Mouse (Mus musculus) embryonic facial prominence, embryonic 13.5 days (tissue): Measurements from ENCODE around the gene Tut4. TPM values are rescaled to one million over a fixed set of nuclear protein-coding genes. Genes with fewer than 3 reads are reported as not detected.
A peak's percentile ranks its signal among the peaks of the same experiment; 100 is the strongest.

Source experiments
- ATAC-seq: fragments of 200-750 bp; cut with Nextera tagmentation; 2 replicates; pipeline ENCODE4 v1.8.0; 2017; ENCODE audit warnings: low read depth; ENCODE audit not compliant: insufficient number of reproducible peaks, insufficient read depth, low FRiP score, low TSS enrichment
- H3K27ac ChIP-seq: fragments of 300-500 bp; sonication (generic); 2 replicates; pipeline ENCODE4 v1.5.1; 2015; ENCODE audit warnings: moderate library complexity, mild to moderate bottlenecking, inconsistent platforms
- H3K27me3 ChIP-seq: fragments of 300-500 bp; sonication (generic); 2 replicates; pipeline ENCODE4 v1.6.1; 2015; ENCODE audit warnings: mild to moderate bottlenecking, inconsistent platforms
- H3K36me3 ChIP-seq: fragments of 300-500 bp; sonication (generic); 2 replicates; pipeline ENCODE4 v1.6.1; 2015; ENCODE audit warnings: mild to moderate bottlenecking, inconsistent platforms
- H3K4me1 ChIP-seq: fragments of 300-500 bp; sonication (generic); 2 replicates; pipeline ENCODE4 v1.6.1; 2015; ENCODE audit warnings: inconsistent platforms
- H3K4me2 ChIP-seq: fragments of 300-500 bp; sonication (generic); 2 replicates; pipeline ENCODE4 v1.6.1; 2015; ENCODE audit warnings: moderate library complexity, mild to moderate bottlenecking, inconsistent platforms
- H3K4me3 ChIP-seq: fragments of 300-500 bp; sonication (generic); 2 replicates; pipeline ENCODE4 v1.5.1; 2015; ENCODE audit warnings: mild to moderate bottlenecking, inconsistent platforms
- H3K9ac ChIP-seq: fragments of 300-500 bp; sonication (generic); 2 replicates; pipeline ENCODE4 v1.6.1; 2015; ENCODE audit warnings: mild to moderate bottlenecking, inconsistent platforms
- H3K9me3 ChIP-seq: fragments of 300-500 bp; sonication (generic); 2 replicates; pipeline ENCODE4 v1.6.1; 2016; ENCODE audit warnings: inconsistent platforms
- WGBS: fragments of 180-500 bp; shearing (Covaris S2); methylation state at CpG from one replicate; pipeline ENCODE4 v1.1.7; 2015; ENCODE audit warnings: mixed read lengths; 5-methylcytosine and 5-hydroxymethylcytosine counted together
- polyA plus RNA-seq: library from polyadenylated mRNA; unstranded; fragments of >200 nt; fragmentation: Nextera tagmentation; extraction: Ambion mirVana; gene quantifications from 2 replicates; pipeline ENCODE4 v1.2.1, GENCODE M21; 2015

Tut4 gene
- polyA plus RNA-seq, 1 experiment from 2014 or later = 103 TPM

- peaks cover 80% of the 10 kb centered on the region for H3K36me3 ChIP-seq
- no peak for ATAC-seq
- no peak overlapping the region for H3K9ac ChIP-seq
- H3K4me3 ChIP-seq = no peak overlapping the region
- no peaks in the 10 kb centered on the region for H3K4me1 ChIP-seq
- H3K9me3 ChIP-seq = no peaks in the 10 kb centered on the region
- no peaks in the 10 kb centered on the region for H3K27me3 ChIP-seq
- WGBS = 83% methylated on average over 1 of the region's 1 CpGs
- H3K4me2 ChIP-seq = no peak overlapping the region
- H3K27ac ChIP-seq = no peak overlapping the region
Measured at GRCm38 (mm10) chr4:108565026-108565425, 105.8 kb downstream of the Tut4 start.

GRCm38 (mm10) chr4:108572644-108573043 lies 113.4 kb downstream of the Tut4 start:
- Histone ChIP-seq H3K27me3 (no peaks in the 10 kb centered on the region), H3K4me1 (peaks cover 6% of the 10 kb centered on the region), H3K36me3 (peaks cover 57% of the 10 kb centered on the region), H3K27ac (no peak overlapping the region), H3K4me2 (no peak overlapping the region), H3K9ac (no peak overlapping the region), H3K4me3 (no peak overlapping the region), H3K9me3 (no peaks in the 10 kb centered on the region)
- 98% methylated on average over 3 of the region's 3 CpGs for WGBS
- ATAC-seq = no peak

- H3K27ac ChIP-seq = peak within 1 kb of the TSS; percentile 81
- peak within 1 kb of the TSS; percentile 83 for H3K4me3 ChIP-seq
- H3K9ac ChIP-seq = peak within 1 kb of the TSS; percentile 82
- ATAC-seq = peak; percentile 98
- H3K4me1 ChIP-seq = peaks cover 22% of the 10 kb centered on the region
- under 1% methylated on average over 64 of the region's 64 CpGs for WGBS
- H3K9me3 ChIP-seq = no peaks in the 10 kb centered on the region
- H3K27me3 ChIP-seq = no peaks in the 10 kb centered on the region
- peak within 1 kb of the TSS; percentile 88 for H3K4me2 ChIP-seq
- peaks cover 13% of the 10 kb centered on the region for H3K36me3 ChIP-seq
Measured at GRCm38 (mm10) chr4:108578840-108579742, 119.9 kb downstream of the Tut4 start, which contains the start of the genes Prpf38a and Orc1. Prpf38a (minus strand) TSS chr4:108579336. Orc1 (plus strand) TSS chr4:108579423.

DNA sequence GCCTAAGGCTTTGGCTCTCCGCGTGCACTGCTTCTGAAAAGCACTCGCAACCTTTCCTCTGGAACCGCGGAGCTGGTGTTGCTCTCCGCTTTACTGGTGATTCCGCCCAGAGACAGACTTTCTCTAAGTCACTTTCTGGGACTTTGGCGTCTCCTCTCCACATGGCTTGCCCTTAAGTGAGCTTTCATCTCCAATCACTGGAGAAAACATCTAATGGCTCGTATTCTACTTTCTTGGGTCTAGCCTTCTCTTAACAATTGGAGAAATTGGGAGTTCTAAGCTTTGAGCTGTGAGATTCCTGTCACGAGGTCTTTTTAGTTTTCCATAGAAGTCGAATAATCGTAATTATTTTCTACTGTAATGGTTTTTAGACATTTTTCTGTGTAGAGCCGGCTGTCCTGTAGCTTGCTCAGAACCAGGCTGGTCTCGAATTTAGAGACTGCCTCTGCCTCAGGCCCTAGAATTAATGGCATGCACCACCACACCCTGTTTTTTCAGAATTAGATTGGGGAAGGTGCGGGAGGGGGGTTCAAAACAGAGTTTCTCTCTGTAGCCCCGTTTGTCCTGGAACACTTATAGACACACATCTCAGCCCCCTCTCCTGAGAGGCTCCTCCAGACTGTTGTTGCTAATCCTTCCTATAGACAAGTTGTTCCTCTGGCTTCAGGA lies 120.7 kb downstream of the Tut4 start:
- H3K4me2 ChIP-seq = peak overlapping the region; percentile 88
- ATAC-seq = no peak
- no peaks in the 10 kb centered on the region for H3K9me3 ChIP-seq
- H3K27ac ChIP-seq = peak overlapping the region; percentile 81
- 1% methylated on average over 16 of the region's 16 CpGs for WGBS
- H3K36me3 ChIP-seq = peaks cover 7% of the 10 kb centered on the region
- no peaks in the 10 kb centered on the region for H3K27me3 ChIP-seq
- peak overlapping the region; percentile 82 for H3K9ac ChIP-seq
- peak overlapping the region; percentile 83 for H3K4me3 ChIP-seq
- peaks cover 22% of the 10 kb centered on the region for H3K4me1 ChIP-seq

DNA sequence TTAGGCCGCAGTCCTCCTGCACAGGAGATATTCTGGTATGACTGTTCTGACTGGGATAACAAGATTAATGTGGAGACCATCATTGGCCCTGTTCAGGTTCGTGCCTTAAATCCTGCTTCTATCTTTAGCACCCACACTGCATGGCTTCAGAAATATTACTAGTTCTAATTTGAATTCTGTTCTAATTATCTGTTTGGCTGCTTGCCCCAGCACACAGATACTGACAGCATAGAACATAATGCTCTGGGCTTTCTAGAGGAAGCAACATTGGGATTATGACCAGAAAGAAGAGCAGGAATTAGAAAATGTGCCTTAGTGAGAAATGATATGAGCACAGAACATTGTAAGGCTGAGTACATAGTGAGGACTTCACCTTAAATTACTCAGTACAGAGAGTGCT lies 134.2 kb downstream of the Tut4 start:
- no peak overlapping the region for H3K9ac ChIP-seq
- WGBS = 91% methylated on average over 2 of the region's 2 CpGs
- H3K27me3 ChIP-seq = no peaks in the 10 kb centered on the region
- ATAC-seq = no peak
- no peak overlapping the region for H3K27ac ChIP-seq
- H3K4me2 ChIP-seq = no peak overlapping the region
- no peaks in the 10 kb centered on the region for H3K4me1 ChIP-seq
- peaks cover 13% of the 10 kb centered on the region for H3K36me3 ChIP-seq
- no peak overlapping the region for H3K4me3 ChIP-seq
- no peaks in the 10 kb centered on the region for H3K9me3 ChIP-seq

DNA sequence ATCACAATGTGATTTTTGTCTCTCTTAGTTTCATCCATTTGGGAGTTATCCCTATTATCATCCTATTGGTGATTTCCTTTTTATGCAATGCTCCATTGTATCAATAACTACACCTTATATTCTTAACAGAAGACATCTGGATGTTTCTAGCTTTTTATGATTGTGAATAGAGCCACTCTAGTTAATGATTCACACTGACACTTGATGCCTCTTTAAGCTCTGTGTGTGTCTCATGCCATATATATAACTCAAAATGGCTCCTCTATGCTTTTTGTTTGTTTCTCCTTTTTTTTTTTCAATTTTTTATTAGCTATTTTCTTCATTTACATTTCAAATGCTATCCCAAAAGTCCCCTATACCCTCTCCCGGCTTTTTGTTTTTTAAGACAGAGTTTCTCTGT lies 136.6 kb downstream of the Tut4 start:
- H3K9ac ChIP-seq = no peak overlapping the region
- peaks cover 27% of the 10 kb centered on the region for H3K36me3 ChIP-seq
- ATAC-seq = no peak
- 85% methylated on average over 1 of the region's 1 CpGs for WGBS
- no peak overlapping the region for H3K4me3 ChIP-seq
- no peaks in the 10 kb centered on the region for H3K9me3 ChIP-seq
- no peak overlapping the region for H3K27ac ChIP-seq
- H3K4me1 ChIP-seq = no peaks in the 10 kb centered on the region
- no peak overlapping the region for H3K4me2 ChIP-seq
- H3K27me3 ChIP-seq = no peaks in the 10 kb centered on the region

DNA sequence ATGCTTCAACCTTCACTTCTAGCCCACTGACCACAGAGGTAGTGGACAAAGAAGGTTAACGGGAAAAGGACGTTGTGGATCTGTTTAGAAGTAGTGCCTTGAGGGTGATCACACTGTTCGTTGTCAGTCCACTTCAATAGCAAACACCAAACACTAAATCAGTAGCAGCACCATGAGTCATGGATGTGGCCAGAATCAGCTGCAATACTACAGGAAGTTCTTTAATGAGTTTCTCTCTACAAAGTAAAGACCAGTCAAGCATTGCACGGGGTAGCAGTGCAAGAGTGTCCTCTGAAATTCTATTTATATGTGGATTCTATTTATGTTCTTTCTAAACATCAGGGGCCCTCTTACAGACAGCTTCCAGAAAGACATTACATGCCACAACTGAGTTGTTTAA lies 139.1 kb downstream of the Tut4 start:
- ATAC-seq = no peak
- H3K9me3 ChIP-seq = no peaks in the 10 kb centered on the region
- no peaks in the 10 kb centered on the region for H3K27me3 ChIP-seq
- WGBS = 85% methylated on average over 4 of the region's 4 CpGs
- no peak overlapping the region for H3K9ac ChIP-seq
- no peak overlapping the region for H3K27ac ChIP-seq
- H3K36me3 ChIP-seq = peaks cover 41% of the 10 kb centered on the region
- no peaks in the 10 kb centered on the region for H3K4me1 ChIP-seq
- H3K4me3 ChIP-seq = no peak overlapping the region
- H3K4me2 ChIP-seq = no peak overlapping the region

DNA sequence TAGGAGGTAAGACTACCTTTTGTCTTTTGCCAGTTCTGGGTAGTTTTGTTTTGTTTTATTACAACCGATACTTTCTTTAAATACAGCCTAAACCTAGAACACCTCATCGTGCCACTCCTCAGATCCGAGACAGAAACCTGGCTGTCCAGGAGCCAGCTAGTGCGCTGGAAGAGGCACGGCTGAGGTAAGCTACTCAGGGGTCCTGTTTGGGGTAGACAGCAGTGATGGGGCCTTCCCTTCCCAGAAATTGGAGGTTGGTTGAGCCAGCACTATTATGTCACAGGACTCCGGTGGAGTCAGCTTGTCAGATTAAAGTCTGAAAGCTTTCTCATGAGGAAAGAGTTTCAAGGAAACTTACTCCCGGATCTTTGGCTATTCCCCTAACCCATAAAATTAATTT lies 142.6 kb downstream of the Tut4 start:
- H3K9ac ChIP-seq = no peak overlapping the region
- H3K4me2 ChIP-seq = no peak overlapping the region
- ATAC-seq = no peak
- H3K4me3 ChIP-seq = no peak overlapping the region
- no peaks in the 10 kb centered on the region for H3K9me3 ChIP-seq
- H3K4me1 ChIP-seq = no peaks in the 10 kb centered on the region
- no peak overlapping the region for H3K27ac ChIP-seq
- H3K36me3 ChIP-seq = peaks cover 75% of the 10 kb centered on the region
- 94% methylated on average over 7 of the region's 7 CpGs for WGBS
- no peaks in the 10 kb centered on the region for H3K27me3 ChIP-seq

GRCm38 (mm10) chr4:108608651-108609050 lies 149.4 kb downstream of the Tut4 start:
- no peak overlapping the region for H3K9ac ChIP-seq
- H3K4me2 ChIP-seq = no peak overlapping the region
- H3K36me3 ChIP-seq = peaks cover 40% of the 10 kb centered on the region
- no peak overlapping the region for H3K4me3 ChIP-seq
- no peaks in the 10 kb centered on the region for H3K27me3 ChIP-seq
- H3K4me1 ChIP-seq = no peaks in the 10 kb centered on the region
- no peaks in the 10 kb centered on the region for H3K9me3 ChIP-seq
- no peak overlapping the region for H3K27ac ChIP-seq
- ATAC-seq = no peak
- WGBS = 91% methylated on average over 3 of the region's 3 CpGs

Other genes starting within 250 kb of the Tut4 start
- 0.14 TPM in 1 of 2 replicates, not detected in the other for gene Zyg11a, start 241.4 kb upstream of the Tut4 start, polyA plus RNA-seq
- 13.0 and 15.9 TPM in 2 replicates for gene Zyg11b, start 158.3 kb upstream of the Tut4 start, polyA plus RNA-seq
- 49.2 and 50.9 TPM in 2 replicates for gene Coa7, start 131.3 kb upstream of the Tut4 start, polyA plus RNA-seq
- gene Shisal2a, start 76.1 kb upstream of the Tut4 start, polyA plus RNA-seq = 2.1 and 2.8 TPM in 2 replicates
- 86.0 and 102 TPM in 2 replicates for gene Gpx7, start 52.5 kb upstream of the Tut4 start, polyA plus RNA-seq
- 99.5 and 101 TPM in 2 replicates for gene Prpf38a, start 119.9 kb downstream of the Tut4 start, polyA plus RNA-seq
- gene Orc1, start 120.0 kb downstream of the Tut4 start, polyA plus RNA-seq = 12.3 and 12.7 TPM in 2 replicates
- 34.5 and 37.2 TPM in 2 replicates for gene Cc2d1b, start 160.5 kb downstream of the Tut4 start, polyA plus RNA-seq